Mouse (Mus musculus): Measurements from ENCODE around the gene Wdr73.
A peak's percentile ranks its signal among the peaks of the same experiment; 100 is the strongest.

Gene Wdr73

GRCm38 (mm10) chr7:80849710-80850109, 51.4 kb downstream of the Wdr73 start:
- peak; percentile 64 to 66 for DNase-seq

GRCm38 (mm10) chr7:80849267-80849666, 51.8 kb downstream of the Wdr73 start:
- DNase-seq, result no peak

- DNase-seq, result no peak
Observed at GRCm38 (mm10) chr7:80846709-80847108, 54.4 kb downstream of the Wdr73 start.

- DNase-seq, result no peak
Observed at GRCm38 (mm10) chr7:80846280-80846678, 54.8 kb downstream of the Wdr73 start.

- DNase-seq, result no peak
Observed at GRCm38 (mm10) chr7:80845621-80846279, 55.3 kb downstream of the Wdr73 start.

GRCm38 (mm10) chr7:80844691-80845090, 56.4 kb downstream of the Wdr73 start:
- DNase-seq, result no peak

DNA sequence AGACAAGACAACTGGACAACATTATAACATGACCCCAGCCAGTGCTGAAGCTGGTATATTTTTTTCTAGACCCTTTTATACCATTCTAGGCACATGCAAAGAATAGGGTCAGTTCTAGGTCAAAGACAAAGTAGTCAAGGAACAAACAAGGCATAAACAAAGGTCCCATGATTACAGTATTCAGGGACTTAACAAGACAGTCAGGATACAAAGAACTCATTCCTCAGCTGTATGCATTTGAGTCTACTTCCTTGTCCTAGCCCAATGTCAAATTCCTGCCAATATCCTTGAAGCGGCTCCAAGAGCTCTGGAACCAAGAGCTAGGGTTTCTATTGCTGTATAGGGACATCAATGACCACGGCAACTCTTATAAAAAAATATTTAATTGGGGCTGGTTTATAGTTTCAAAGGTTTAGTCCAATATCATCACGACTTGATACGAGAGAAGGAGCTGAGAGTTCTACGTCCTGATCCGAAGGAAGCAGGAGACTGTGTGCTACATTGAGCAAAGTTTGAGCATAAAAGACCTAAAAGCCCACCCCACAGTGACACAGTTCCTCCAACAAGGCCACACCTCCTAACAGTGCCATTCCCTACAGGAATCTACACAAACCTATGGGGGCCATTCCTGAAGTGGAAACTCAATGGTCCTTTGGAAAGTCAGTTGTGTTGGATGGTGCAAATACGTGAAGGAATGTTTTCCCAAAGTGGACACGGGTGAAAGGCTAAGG, 57.0 kb downstream of the Wdr73 start:
- no peak for DNase-seq

- no peak for DNase-seq
Observed at GRCm38 (mm10) chr7:80843176-80843575, 57.9 kb downstream of the Wdr73 start.

- no peak for DNase-seq
Observed at GRCm38 (mm10) chr7:80842132-80842531, 58.9 kb downstream of the Wdr73 start.

DNA sequence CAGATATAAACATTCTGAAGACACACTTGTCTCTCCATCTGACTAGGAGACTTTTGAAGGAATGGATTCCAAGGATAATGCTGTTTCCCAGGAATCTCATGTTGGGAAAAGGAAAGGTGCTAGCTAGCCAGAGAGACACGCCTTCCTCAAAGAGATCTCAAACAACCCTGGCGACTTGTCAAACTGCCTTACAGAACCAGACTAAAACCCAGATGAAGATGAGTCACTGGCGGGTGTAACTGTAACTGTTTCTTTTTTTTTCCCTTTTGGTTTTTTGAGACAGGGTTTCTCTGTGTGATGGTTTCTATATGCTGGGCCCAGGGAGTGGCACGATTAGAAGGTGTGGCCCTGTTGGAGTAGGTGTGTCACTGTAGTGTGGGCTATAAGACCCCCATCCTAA, 60.1 kb downstream of the Wdr73 start:
- DNase-seq, result no peak

Data from B cell, adult 2 months (primary cell).